Mouse (Mus musculus) midbrain, embryonic 14.5 days (tissue): Measurements from ENCODE around the gene Hmcn1. TPM values are rescaled to one million over a fixed set of nuclear protein-coding genes. Genes with fewer than 3 reads are reported as not detected.
A peak's percentile ranks its signal among the peaks of the same experiment; 100 is the strongest.

Experiments used
- ATAC-seq: fragments of 200-750 bp; cut with Nextera tagmentation; 2 replicates; pipeline ENCODE4 v1.8.0; 2017; ENCODE audit warnings: moderate number of reproducible peaks, moderate library complexity; ENCODE audit not compliant: low FRiP score, low TSS enrichment
- DNase-seq: peaks from one replicate; pipeline ENCODE4 v3.0.0-alpha.2; 2015
- H3K27ac ChIP-seq: fragments of 300-500 bp; sonication (generic); replicated peaks from 2 replicates; pipeline ENCODE4 v1.5.1; 2014; ENCODE audit warnings: mild to moderate bottlenecking, low read depth, low read length, moderate library complexity
- H3K27me3 ChIP-seq: fragments of 300-500 bp; sonication (generic); 2 replicates; pipeline ENCODE4 v1.6.1; 2014; ENCODE audit warnings: low read length, control low read depth, mixed read lengths; ENCODE audit not compliant: control insufficient read depth, insufficient read depth
- H3K36me3 ChIP-seq: fragments of 300-500 bp; sonication (generic); 2 replicates; pipeline ENCODE4 v1.6.1; 2014; ENCODE audit warnings: low read length, control low read depth; ENCODE audit not compliant: control insufficient read depth, insufficient read depth
- H3K4me1 ChIP-seq: fragments of 300-500 bp; sonication (generic); 2 replicates; pipeline ENCODE4 v1.6.1; 2014; ENCODE audit warnings: mild to moderate bottlenecking, antibody characterized with exemption, low read length, control low read depth; ENCODE audit not compliant: control insufficient read depth, insufficient read depth
- H3K4me2 ChIP-seq: fragments of 300-500 bp; sonication (generic); 2 replicates; pipeline ENCODE4 v1.6.1; 2014; ENCODE audit warnings: mild to moderate bottlenecking, low read length, moderate library complexity
- H3K4me3 ChIP-seq: fragments of 300-500 bp; sonication (generic); replicated peaks from 2 replicates; pipeline ENCODE4 v1.5.1; 2014; ENCODE audit warnings: low read depth, low read length
- H3K9ac ChIP-seq: fragments of 300-500 bp; sonication (generic); replicated peaks from 2 replicates; pipeline ENCODE4 v1.6.1; 2014; ENCODE audit warnings: mild to moderate bottlenecking, low read length, moderate library complexity
- H3K9me3 ChIP-seq: fragments of 300-500 bp; sonication (generic); 2 replicates; pipeline ENCODE4 v1.6.1; 2016; ENCODE audit warnings: low read length, control low read depth, mixed read lengths; ENCODE audit not compliant: control insufficient read depth
- WGBS: fragments of 180-500 bp; shearing (Covaris S2); extraction: QIAGEN DNeasy Blood & Tissue Kit; methylation state at CpG from one replicate; pipeline ENCODE4 v1.1.7; 2014; 5-methylcytosine and 5-hydroxymethylcytosine counted together
- polyA plus RNA-seq: library from polyadenylated mRNA; unstranded; fragments of >200 nt; fragmentation: Nextera tagmentation; extraction: Ambion mirVana; gene quantifications from 2 replicates; pipeline ENCODE4 v1.2.1, GENCODE M21; 2014

Hmcn1 gene
- polyA plus RNA-seq, 1 experiment from 2014 or later, result 1.5 TPM

- no peak overlapping the region for H3K4me3 ChIP-seq
- peak; percentile 79 for DNase-seq
- no peak overlapping the region for H3K4me2 ChIP-seq
- no peaks in the 10 kb centered on the region for H3K36me3 ChIP-seq
- H3K27me3 ChIP-seq, result no peaks in the 10 kb centered on the region
- 32% methylated on average over 2 of the region's 2 CpGs for WGBS
- H3K9me3 ChIP-seq, result no peaks in the 10 kb centered on the region
- H3K27ac ChIP-seq, result no peak overlapping the region
- H3K9ac ChIP-seq, result no peak overlapping the region
- H3K4me1 ChIP-seq, result no peaks in the 10 kb centered on the region
- no peak for ATAC-seq
These were observed 402.0 kb downstream of the Hmcn1 start for GRCm38 (mm10) chr1:150591253-150591652.

DNA sequence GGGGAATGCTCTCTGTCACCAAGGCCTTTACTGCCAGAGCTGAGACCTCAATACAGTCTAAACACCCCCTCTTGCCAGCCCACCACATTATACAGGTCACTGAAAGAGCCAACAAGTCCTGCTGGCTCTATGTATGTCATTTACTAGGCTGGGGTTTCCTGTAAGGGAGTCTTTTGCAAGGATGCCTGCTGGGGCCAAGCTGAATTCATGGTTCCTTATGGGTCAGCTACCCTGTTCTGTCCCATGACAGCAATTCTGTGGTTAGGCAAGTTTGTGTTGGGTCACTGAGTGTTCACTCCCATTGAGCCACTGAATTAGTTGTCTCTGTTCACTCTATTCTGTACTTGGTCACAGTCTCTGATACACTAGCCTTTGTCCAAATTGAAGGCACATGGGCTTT is 405.8 kb downstream of the Hmcn1 start:
- DNase-seq (peak; percentile 6), ATAC-seq (no peak)
- 0 out of 2 replicates have a peak, but pooled peaks cover 2% of the 10 kb centered on the region for H3K4me1 ChIP-seq
- H3K27me3 ChIP-seq, result no peaks in the 10 kb centered on the region
- H3K9ac ChIP-seq, result no peak overlapping the region
- no peak overlapping the region for H3K27ac ChIP-seq
- H3K36me3 ChIP-seq, result no peaks in the 10 kb centered on the region
- no peak overlapping the region for H3K4me3 ChIP-seq
- H3K4me2 ChIP-seq, result no peak overlapping the region
- H3K9me3 ChIP-seq, result no peaks in the 10 kb centered on the region

GRCm38 (mm10) chr1:150584477-150584876 is 408.8 kb downstream of the Hmcn1 start:
- Histone ChIP-seq H3K36me3 (no peaks in the 10 kb centered on the region), H3K4me2 (no peak overlapping the region), H3K4me1 (0 out of 2 replicates have a peak, but pooled peaks cover 2% of the 10 kb centered on the region), H3K9ac (no peak overlapping the region), H3K9me3 (no peaks in the 10 kb centered on the region), H3K4me3 (no peak overlapping the region), H3K27ac (no peak overlapping the region), H3K27me3 (no peaks in the 10 kb centered on the region)
- WGBS, result 95% methylated on average over 2 of the region's 2 CpGs
- DNase-seq (no peak), ATAC-seq (no peak)

DNA sequence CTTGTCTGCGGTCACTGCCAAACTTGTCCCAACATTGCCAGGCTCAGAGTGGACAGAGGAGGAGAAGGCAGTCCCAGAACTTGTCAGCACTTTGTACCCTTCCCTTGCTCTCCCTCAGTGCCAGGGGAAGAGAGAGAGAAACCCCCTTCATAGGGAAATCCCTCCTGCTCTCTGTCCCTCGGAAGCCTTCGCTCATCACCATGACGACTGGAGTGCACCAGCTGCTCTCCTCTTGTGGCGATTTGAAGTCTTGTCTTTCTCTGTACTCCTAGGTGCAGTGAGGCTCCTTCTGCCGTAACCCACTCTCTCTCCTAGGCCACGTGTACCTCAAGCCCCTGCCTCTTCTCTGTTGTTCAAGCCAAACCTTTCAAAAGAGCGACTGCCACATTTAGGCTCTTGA is 409.5 kb downstream of the Hmcn1 start:
- no peak overlapping the region for H3K27ac ChIP-seq
- WGBS, result 23% methylated on average over 8 of the region's 8 CpGs
- H3K4me1 ChIP-seq, result 0 out of 2 replicates have a peak, but pooled peaks cover 2% of the 10 kb centered on the region
- no peak overlapping the region for H3K4me3 ChIP-seq
- no peak overlapping the region for H3K9ac ChIP-seq
- no peaks in the 10 kb centered on the region for H3K27me3 ChIP-seq
- no peaks in the 10 kb centered on the region for H3K9me3 ChIP-seq
- ATAC-seq, result peak; percentile 56; the same call in 1 of the 2 replicates
- H3K36me3 ChIP-seq, result no peaks in the 10 kb centered on the region
- peak; percentile 52 for DNase-seq
- H3K4me2 ChIP-seq, result no peak overlapping the region

- no peak overlapping the region for H3K27ac ChIP-seq
- H3K4me2 ChIP-seq, result no peak overlapping the region
- no peaks in the 10 kb centered on the region for H3K9me3 ChIP-seq
- no peaks in the 10 kb centered on the region for H3K36me3 ChIP-seq
- H3K9ac ChIP-seq, result no peak overlapping the region
- DNase-seq (no peak), ATAC-seq (no peak)
- 95% methylated on average over 7 of the region's 7 CpGs for WGBS
- H3K27me3 ChIP-seq, result no peaks in the 10 kb centered on the region
- H3K4me3 ChIP-seq, result no peak overlapping the region
- H3K4me1 ChIP-seq, result 0 out of 2 replicates have a peak, but pooled peaks cover 2% of the 10 kb centered on the region
These were observed 412.7 kb downstream of the Hmcn1 start for GRCm38 (mm10) chr1:150580561-150580960.

DNA sequence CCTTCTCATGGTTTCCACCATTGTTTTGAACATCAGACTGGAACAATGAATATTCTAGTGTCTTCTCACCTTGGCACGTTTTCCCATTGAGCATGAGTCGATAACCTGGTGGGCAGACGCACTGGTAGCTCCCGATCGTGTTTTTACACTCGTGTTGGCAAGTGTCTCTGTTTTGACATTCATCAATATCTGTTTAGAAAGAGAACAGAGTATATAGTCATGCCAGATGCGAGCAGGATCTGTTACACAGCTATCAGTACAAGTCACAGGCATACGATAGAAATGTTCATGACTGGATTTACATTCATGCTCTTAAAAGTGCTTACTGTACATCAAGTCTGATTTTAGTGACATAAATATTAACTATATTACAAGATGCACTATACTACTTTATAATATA is 419.8 kb downstream of the Hmcn1 start:
- H3K9me3 ChIP-seq, result no peaks in the 10 kb centered on the region
- H3K4me3 ChIP-seq, result no peak overlapping the region
- H3K27ac ChIP-seq, result no peak overlapping the region
- H3K27me3 ChIP-seq, result no peaks in the 10 kb centered on the region
- no peaks in the 10 kb centered on the region for H3K4me1 ChIP-seq
- H3K9ac ChIP-seq, result no peak overlapping the region
- no peak for DNase-seq
- H3K36me3 ChIP-seq, result no peaks in the 10 kb centered on the region
- no peak overlapping the region for H3K4me2 ChIP-seq
- no peak for ATAC-seq
- 94% methylated on average over 8 of the region's 8 CpGs for WGBS

GRCm38 (mm10) chr1:150570562-150571156 is 422.6 kb downstream of the Hmcn1 start:
- WGBS, result 5% methylated on average over 4 of the region's 4 CpGs
- DNase-seq, result peak; percentile 38
- ATAC-seq, result peak; percentile 41; the same call in 1 of the 2 replicates
- no peaks in the 10 kb centered on the region for H3K27me3 ChIP-seq
- H3K36me3 ChIP-seq, result no peaks in the 10 kb centered on the region
- H3K4me1 ChIP-seq, result no peaks in the 10 kb centered on the region
- no peak overlapping the region for H3K4me2 ChIP-seq
- no peak overlapping the region for H3K27ac ChIP-seq
- no peak overlapping the region for H3K9ac ChIP-seq
- H3K9me3 ChIP-seq, result no peaks in the 10 kb centered on the region
- H3K4me3 ChIP-seq, result no peak overlapping the region

GRCm38 (mm10) chr1:150569820-150570543 is 423.3 kb downstream of the Hmcn1 start:
- Histone ChIP-seq H3K9me3 (no peaks in the 10 kb centered on the region), H3K4me3 (no peak overlapping the region), H3K4me1 (no peaks in the 10 kb centered on the region), H3K36me3 (no peaks in the 10 kb centered on the region), H3K27ac (no peak overlapping the region), H3K9ac (no peak overlapping the region), H3K27me3 (no peaks in the 10 kb centered on the region), H3K4me2 (no peak overlapping the region)
- 58% methylated on average over 5 of the region's 5 CpGs for WGBS
- ATAC-seq (peak; percentile 43), DNase-seq (no peak)

DNA sequence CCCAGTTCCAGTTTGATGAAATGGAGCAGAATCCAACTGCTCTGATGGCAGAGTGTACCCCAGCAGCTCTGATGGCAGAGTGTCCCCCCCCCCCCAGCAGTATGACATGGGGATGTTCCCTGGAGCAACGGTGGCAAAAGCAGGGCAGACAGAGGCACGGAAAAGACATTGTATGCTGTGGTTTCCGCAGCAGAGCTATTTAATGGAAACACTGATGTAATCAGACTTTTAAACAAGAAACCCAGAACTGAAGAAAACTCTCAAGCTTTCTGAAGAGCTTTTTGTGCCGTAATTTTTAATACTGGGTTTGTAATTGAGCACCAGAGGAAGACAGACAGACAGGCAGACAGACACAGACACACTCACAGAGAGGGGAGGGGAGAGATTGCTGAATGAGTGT is 426.9 kb downstream of the Hmcn1 start:
- Histone ChIP-seq H3K4me2 (no peak overlapping the region), H3K27ac (no peak overlapping the region), H3K9me3 (no peaks in the 10 kb centered on the region), H3K4me3 (no peak overlapping the region), H3K9ac (no peak overlapping the region), H3K4me1 (no peaks in the 10 kb centered on the region), H3K36me3 (no peaks in the 10 kb centered on the region), H3K27me3 (no peaks in the 10 kb centered on the region)
- WGBS, result 66% methylated on average over 4 of the region's 4 CpGs
- DNase-seq (no peak), ATAC-seq (no peak)
